Mouse (Mus musculus): ENCODE measurements at regions not wholly inside any gene's neighbourhood (a gene's known extent, or its start where the extent isn't known, plus 50 kb on each side); places are given as distances from the start of the nearest gene placed in this dataset.

GRCm38 (mm10) chr5:119066666-119067065 lies 506.2 kb downstream of the Med13l start:
- TF ChIP-seq CTCF (IDR thresholded peaks at IDR 0.05; ENCODE audit: control insufficient read depth, insufficient read depth, insufficient read length) (no peak), CEBPB (IDR thresholded peaks at IDR 0.05; ENCODE audit: low read depth) (no peak), USF1 (IDR thresholded peaks at IDR 0.05; ENCODE audit: low read depth) (no peak), MAX (IDR thresholded peaks at IDR 0.05) (no peak), MYOG (IDR thresholded peaks at IDR 0.05; ENCODE audit: control insufficient read depth, extremely low read depth, insufficient read length) (no peak)
